Mouse (Mus musculus): ENCODE data around the gene Nde1. TPM values are rescaled to one million over a fixed set of nuclear protein-coding genes. Genes with fewer than 3 reads are reported as not detected.

The Nde1 gene
- 28.6 and 31.5 TPM in 2 replicates for polyA plus RNA-seq (2012; rRNA removed)

DNA sequence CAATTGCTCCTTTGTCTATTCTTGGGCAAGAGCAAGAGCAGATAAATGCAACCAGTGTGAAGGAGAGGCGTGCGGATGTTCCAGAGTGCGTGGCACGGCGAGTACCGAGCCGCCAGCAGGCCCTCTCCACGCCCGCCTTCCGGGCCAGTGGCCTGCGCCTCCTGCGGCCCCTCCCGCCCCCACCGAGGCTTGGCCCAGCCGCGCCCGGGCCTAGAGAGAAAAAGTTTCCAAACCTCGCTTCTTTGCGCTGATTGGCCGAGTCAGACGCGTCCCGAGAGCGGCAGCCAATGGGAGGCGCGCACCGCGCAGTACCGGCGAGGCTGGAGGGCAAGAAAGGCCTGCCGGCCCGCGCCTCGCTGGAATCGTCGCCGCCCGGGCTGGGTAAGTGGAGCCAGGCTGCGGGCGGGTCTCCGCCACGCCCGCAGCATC lies at the start of gene Nde1, which contains the start of gene Marf1:
TSS of gene Nde1 (plus strand) at position 288 of the 429 bp plus-strand sequence.
TSS of gene Marf1 (minus strand) at position 364 of the 429 bp plus-strand sequence.

Other genes starting within 250 kb of the Nde1 start
- 0.56 and 0.66 TPM in 2 replicates for gene 2900011O08Rik, start 176.7 kb upstream of the Nde1 start, polyA plus RNA-seq (2012; rRNA removed)
- gene Ifitm7, start 176.4 kb upstream of the Nde1 start, polyA plus RNA-seq (2012; rRNA removed): not detected in 2 replicates
- 9.0 and 9.2 TPM in 2 replicates for gene Marf1, start 76 bp downstream of the Nde1 start, polyA plus RNA-seq (2012; rRNA removed)
- 148 and 184 TPM in 2 replicates for gene Myh11, start 128.1 kb downstream of the Nde1 start, polyA plus RNA-seq (2012; rRNA removed)
- gene Fopnl, start 154.1 kb downstream of the Nde1 start, polyA plus RNA-seq (2012; rRNA removed): 30.4 and 34.0 TPM in 2 replicates
- gene Abcc1, start 198.3 kb downstream of the Nde1 start, polyA plus RNA-seq (2012; rRNA removed): 33.9 and 45.3 TPM in 2 replicates

Data from colon, adult 2 months (tissue).